Mouse (Mus musculus): ENCODE measurements at regions not wholly inside any gene's neighbourhood (a gene's known extent, or its start where the extent isn't known, plus 50 kb on each side); places are given as distances from the start of the nearest gene placed in this dataset.

GRCm38 (mm10) chr9:87883069-87883468, 152.0 kb upstream of the Tbx18 start:
- H3K4me3 ChIP-seq (ENCODE audit: low read depth, low read length): no peak overlapping the region

GRCm38 (mm10) chr9:87894051-87894450, 163.0 kb upstream of the Tbx18 start:
- no peak for ATAC-seq (ENCODE audit: extremely low read depth, insufficient number of reproducible peaks, low FRiP score, poor library complexity, severe bottlenecking)
- Histone ChIP-seq H3K4me1 (ENCODE audit: insufficient read depth, low read depth, low read length) (no peaks in the 10 kb centered on the region), H3K36me3 (replicated peaks) (no peaks in the 10 kb centered on the region), H3K9me3 (replicated peaks) (peaks cover 17% of the 10 kb centered on the region), H3K4me3 (ENCODE audit: low read depth, low read length) (no peak overlapping the region), H3K27me3 (ENCODE audit: insufficient read depth, low read length) (no peaks in the 10 kb centered on the region)
- no peak for DNase-seq (ENCODE audit: low spot score)
- no peak for TF ChIP-seq POLR2AphosphoS5 (IDR thresholded peaks at IDR 0.05; ENCODE audit: insufficient replicate concordance, low read depth, low read length)
- no peak for TF ChIP-seq GATA2 (IDR thresholded peaks at IDR 0.05; ENCODE audit: borderline replicate concordance, low read depth, low read length)
- TF ChIP-seq CTCF (IDR thresholded peaks at IDR 0.05; ENCODE audit: low read depth, low read length): no peak
- no peak for TF ChIP-seq GATA1 (IDR thresholded peaks at IDR 0.05; ENCODE audit: borderline replicate concordance, low read length)
- TF ChIP-seq TAL1 (conservative IDR thresholded peaks at IDR 0.05; ENCODE audit: low read depth, low read length): no peak

More at GRCm38 (mm10) chr9:87883069-87883468, 152.0 kb upstream of the Tbx18 start:
- H3K27me3 ChIP-seq (ENCODE audit: insufficient read depth, low read length): no peaks in the 10 kb centered on the region
- no peaks in the 10 kb centered on the region for H3K36me3 ChIP-seq (replicated peaks)
- no peak for ATAC-seq (ENCODE audit: extremely low read depth, insufficient number of reproducible peaks, low FRiP score, poor library complexity, severe bottlenecking)
- no peak for DNase-seq (ENCODE audit: low spot score)
- no peaks in the 10 kb centered on the region for H3K4me1 ChIP-seq (ENCODE audit: insufficient read depth, low read depth, low read length)
- no peaks in the 10 kb centered on the region for H3K9me3 ChIP-seq (replicated peaks)
- TF ChIP-seq GATA1 (IDR thresholded peaks at IDR 0.05; ENCODE audit: borderline replicate concordance, low read length) (no peak), CTCF (IDR thresholded peaks at IDR 0.05; ENCODE audit: low read depth, low read length) (no peak), POLR2AphosphoS5 (IDR thresholded peaks at IDR 0.05; ENCODE audit: insufficient replicate concordance, low read depth, low read length) (no peak), GATA2 (IDR thresholded peaks at IDR 0.05; ENCODE audit: borderline replicate concordance, low read depth, low read length) (no peak), TAL1 (conservative IDR thresholded peaks at IDR 0.05; ENCODE audit: low read depth, low read length) (no peak)

GRCm38 (mm10) chr9:87894596-87894995, 163.5 kb upstream of the Tbx18 start:
- H3K9me3 ChIP-seq (replicated peaks): peaks cover 17% of the 10 kb centered on the region
- TF ChIP-seq POLR2AphosphoS5 (IDR thresholded peaks at IDR 0.05; ENCODE audit: insufficient replicate concordance, low read depth, low read length) (no peak), GATA1 (IDR thresholded peaks at IDR 0.05; ENCODE audit: borderline replicate concordance, low read length) (no peak), GATA2 (IDR thresholded peaks at IDR 0.05; ENCODE audit: borderline replicate concordance, low read depth, low read length) (no peak), CTCF (IDR thresholded peaks at IDR 0.05; ENCODE audit: low read depth, low read length) (no peak), TAL1 (conservative IDR thresholded peaks at IDR 0.05; ENCODE audit: low read depth, low read length) (no peak)
- ATAC-seq (ENCODE audit: extremely low read depth, insufficient number of reproducible peaks, low FRiP score, poor library complexity, severe bottlenecking): no peak

GRCm38 (mm10) chr9:87895526-87895925, 164.5 kb upstream of the Tbx18 start:
- TF ChIP-seq POLR2AphosphoS5 (IDR thresholded peaks at IDR 0.05; ENCODE audit: insufficient replicate concordance, low read depth, low read length) (no peak), CTCF (IDR thresholded peaks at IDR 0.05; ENCODE audit: low read depth, low read length) (no peak), GATA2 (IDR thresholded peaks at IDR 0.05; ENCODE audit: borderline replicate concordance, low read depth, low read length) (no peak), GATA1 (IDR thresholded peaks at IDR 0.05; ENCODE audit: borderline replicate concordance, low read length) (no peak), TAL1 (conservative IDR thresholded peaks at IDR 0.05; ENCODE audit: low read depth, low read length) (no peak)
- Histone ChIP-seq H3K9me3 (replicated peaks) (peaks cover 19% of the 10 kb centered on the region), H3K4me1 (ENCODE audit: insufficient read depth, low read depth, low read length) (no peaks in the 10 kb centered on the region), H3K36me3 (replicated peaks) (no peaks in the 10 kb centered on the region), H3K4me3 (ENCODE audit: low read depth, low read length) (no peak overlapping the region), H3K27me3 (ENCODE audit: insufficient read depth, low read length) (no peaks in the 10 kb centered on the region)
- DNase-seq (ENCODE audit: low spot score) (no peak), ATAC-seq (ENCODE audit: extremely low read depth, insufficient number of reproducible peaks, low FRiP score, poor library complexity, severe bottlenecking) (no peak)

More at GRCm38 (mm10) chr9:87894596-87894995, 163.5 kb upstream of the Tbx18 start:
- no peak for DNase-seq (ENCODE audit: low spot score)
- Histone ChIP-seq H3K27me3 (ENCODE audit: insufficient read depth, low read length) (no peaks in the 10 kb centered on the region), H3K4me3 (ENCODE audit: low read depth, low read length) (no peak overlapping the region), H3K4me1 (ENCODE audit: insufficient read depth, low read depth, low read length) (no peaks in the 10 kb centered on the region), H3K36me3 (replicated peaks) (no peaks in the 10 kb centered on the region)

DNA sequence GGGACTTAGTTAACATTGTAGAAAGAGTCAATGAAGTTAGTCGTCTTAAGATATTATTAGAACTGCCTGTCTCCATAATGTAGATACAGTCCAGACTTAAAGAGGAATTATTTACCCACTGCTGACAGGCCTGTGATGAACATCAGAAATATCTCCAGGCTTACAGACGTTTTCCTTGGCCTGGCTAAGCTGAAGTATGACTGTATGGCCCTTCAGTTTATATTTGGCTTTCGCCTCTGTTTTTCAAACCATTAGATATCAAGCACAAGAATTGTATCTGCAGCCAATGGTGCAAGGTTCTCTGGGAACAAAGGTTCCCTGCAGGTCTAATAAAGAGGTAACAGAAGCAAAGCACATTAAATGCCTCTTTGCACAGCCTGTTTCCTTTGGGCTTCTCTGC, 166.3 kb upstream of the Tbx18 start:
- Histone ChIP-seq H3K4me1 (ENCODE audit: insufficient read depth, low read depth, low read length) (no peaks in the 10 kb centered on the region), H3K36me3 (replicated peaks) (no peaks in the 10 kb centered on the region), H3K4me3 (ENCODE audit: low read depth, low read length) (no peak overlapping the region), H3K27me3 (ENCODE audit: insufficient read depth, low read length) (no peaks in the 10 kb centered on the region), H3K9me3 (replicated peaks) (peaks cover 13% of the 10 kb centered on the region)
- ATAC-seq (ENCODE audit: extremely low read depth, insufficient number of reproducible peaks, low FRiP score, poor library complexity, severe bottlenecking) (no peak), DNase-seq (ENCODE audit: low spot score) (no peak)
- TF ChIP-seq GATA2 (IDR thresholded peaks at IDR 0.05; ENCODE audit: borderline replicate concordance, low read depth, low read length): no peak

DNA sequence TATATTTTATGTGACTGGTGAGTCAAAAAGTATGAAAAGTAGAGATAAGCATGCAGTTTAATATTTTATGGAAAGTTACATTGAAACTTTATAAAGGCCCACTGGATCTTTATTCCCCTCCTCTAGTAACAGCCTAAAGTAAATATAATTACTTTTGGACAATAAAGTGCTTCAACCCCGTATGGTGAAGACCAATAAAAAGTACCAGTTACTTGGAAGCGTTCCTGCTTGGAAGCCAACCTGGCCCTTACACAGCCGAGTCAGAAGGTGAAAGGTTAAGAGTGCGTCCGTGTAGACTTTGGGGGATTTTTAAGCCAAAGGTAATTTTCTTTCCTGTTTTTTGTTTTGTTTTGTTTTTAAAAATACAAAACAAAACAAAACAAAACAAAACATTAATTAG, 168.3 kb upstream of the Tbx18 start:
- no peak for ATAC-seq (ENCODE audit: extremely low read depth, insufficient number of reproducible peaks, low FRiP score, poor library complexity, severe bottlenecking)
- TF ChIP-seq GATA2 (IDR thresholded peaks at IDR 0.05; ENCODE audit: borderline replicate concordance, low read depth, low read length) (no peak), CTCF (IDR thresholded peaks at IDR 0.05; ENCODE audit: low read depth, low read length) (no peak), TAL1 (conservative IDR thresholded peaks at IDR 0.05; ENCODE audit: low read depth, low read length) (no peak), POLR2AphosphoS5 (IDR thresholded peaks at IDR 0.05; ENCODE audit: insufficient replicate concordance, low read depth, low read length) (no peak), GATA1 (IDR thresholded peaks at IDR 0.05; ENCODE audit: borderline replicate concordance, low read length) (no peak)
- no peak for DNase-seq (ENCODE audit: low spot score)

GRCm38 (mm10) chr9:87899800-87900199, 168.7 kb upstream of the Tbx18 start:
- Histone ChIP-seq H3K9me3 (replicated peaks) (peaks cover 19% of the 10 kb centered on the region), H3K4me1 (ENCODE audit: insufficient read depth, low read depth, low read length) (no peaks in the 10 kb centered on the region), H3K27me3 (ENCODE audit: insufficient read depth, low read length) (no peaks in the 10 kb centered on the region), H3K36me3 (replicated peaks) (no peaks in the 10 kb centered on the region), H3K4me3 (ENCODE audit: low read depth, low read length) (no peak overlapping the region)
- DNase-seq (ENCODE audit: low spot score) (no peak), ATAC-seq (ENCODE audit: extremely low read depth, insufficient number of reproducible peaks, low FRiP score, poor library complexity, severe bottlenecking) (no peak)
- TF ChIP-seq CTCF (IDR thresholded peaks at IDR 0.05; ENCODE audit: low read depth, low read length): no peak
- TF ChIP-seq TAL1 (conservative IDR thresholded peaks at IDR 0.05; ENCODE audit: low read depth, low read length): no peak
- TF ChIP-seq GATA1 (IDR thresholded peaks at IDR 0.05; ENCODE audit: borderline replicate concordance, low read length): no peak
- no peak for TF ChIP-seq POLR2AphosphoS5 (IDR thresholded peaks at IDR 0.05; ENCODE audit: insufficient replicate concordance, low read depth, low read length)
- TF ChIP-seq GATA2 (IDR thresholded peaks at IDR 0.05; ENCODE audit: borderline replicate concordance, low read depth, low read length): no peak

More for the DNA sequence above, 168.3 kb upstream of the Tbx18 start:
- Histone ChIP-seq H3K4me3 (ENCODE audit: low read depth, low read length) (no peak overlapping the region), H3K9me3 (replicated peaks) (peaks cover 16% of the 10 kb centered on the region), H3K4me1 (ENCODE audit: insufficient read depth, low read depth, low read length) (no peaks in the 10 kb centered on the region), H3K36me3 (replicated peaks) (no peaks in the 10 kb centered on the region), H3K27me3 (ENCODE audit: insufficient read depth, low read length) (no peaks in the 10 kb centered on the region)
